Comparison of ENCODE assay signal across 12 mouse cellular contexts in the genomic region with DNA sequence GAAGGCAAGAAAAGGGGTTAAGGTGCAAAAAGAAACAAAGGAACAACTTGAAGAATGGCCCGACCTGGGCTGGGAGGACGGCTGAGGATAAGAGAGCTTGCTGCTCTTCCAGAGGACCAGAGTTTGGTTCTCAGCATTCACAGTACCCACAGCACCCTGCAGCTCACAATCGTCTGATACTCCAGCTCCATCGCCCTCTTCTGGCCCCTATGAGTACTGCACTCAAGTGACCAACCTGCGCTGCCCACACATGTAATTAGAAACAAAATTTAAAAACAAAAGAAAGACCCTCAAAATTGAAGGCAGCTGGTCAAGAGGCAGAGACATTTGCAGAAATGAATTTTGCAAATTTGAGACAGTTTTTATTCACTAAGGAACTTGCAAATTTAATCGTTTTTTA. TPM values are rescaled to one million over a fixed set of nuclear protein-coding genes. Genes with fewer than 3 reads are reported as not detected.
DNase-seq lines count a peak whose midpoint lies in the region; ATAC-seq and TF ChIP-seq lines count a peak whose summit lies in the region.
"Had no signal": no experiment of that assay in that cellular context is flagged by ENCODE, and none has a peak within 500 bp of the region (broad histone marks: within the 10 kb centered on the region; RNA-seq: fewer than 3 reads in every experiment).

No protein-coding gene starts in this region.

- H3K27ac ChIP-seq in kidney, postnatal 0 days, result no peak overlapping the region
- no peak overlapping the region for H3K27ac ChIP-seq in testis, adult 2 months (ENCODE audit: control insufficient read depth, insufficient read depth, low read depth, low read length)
- H3K27ac ChIP-seq in small intestine, adult 2 months (ENCODE audit: insufficient read depth, low read depth, low read length), result no peak overlapping the region
- H3K27ac ChIP-seq: heart, embryonic 10.5 days; hindbrain, embryonic 13.5 days had no signal

- in situ Hi-C loops in Patski (cut with MboI; ENCODE audit: low pct_unique_long_range_greater_than_20kb), result no loop called here

- H3K4me3 ChIP-seq in kidney, postnatal 0 days (replicated peaks; ENCODE audit: low read depth, low read length), result no peak overlapping the region
- no peak overlapping the region for H3K4me3 ChIP-seq in testis, adult 2 months (ENCODE audit: control insufficient read depth, low read depth, low read length)
- no peak overlapping the region for H3K4me3 ChIP-seq in small intestine, adult 2 months (ENCODE audit: low read depth, low read length)
- H3K4me3 ChIP-seq: heart, embryonic 10.5 days; hindbrain, embryonic 13.5 days had no signal

- H3K9ac ChIP-seq in kidney, postnatal 0 days (ENCODE audit: low read depth, low read length), result no peak overlapping the region
- H3K9ac ChIP-seq: hindbrain, embryonic 13.5 days had no signal

- H3K27me3 ChIP-seq in kidney, postnatal 0 days (ENCODE audit: insufficient read depth, low read length), result no peaks in the 10 kb centered on the region
- H3K27me3 ChIP-seq in testis, adult 2 months (ENCODE audit: control insufficient read depth, insufficient read depth, low read length), result no peaks in the 10 kb centered on the region
- H3K27me3 ChIP-seq in Patski, result peaks cover 8% of the 10 kb centered on the region
- no peaks in the 10 kb centered on the region for H3K27me3 ChIP-seq in small intestine, adult 2 months (ENCODE audit: control insufficient read depth, insufficient read depth, low read length)
- H3K27me3 ChIP-seq: hindbrain, embryonic 13.5 days had no signal

- H3K4me2 ChIP-seq in kidney, postnatal 0 days (ENCODE audit: low read length), result no peak overlapping the region
- H3K4me2 ChIP-seq: hindbrain, embryonic 13.5 days had no signal

- no peak for ATAC-seq in kidney, postnatal 0 days (replicated peaks; ENCODE audit: low FRiP score, low read depth)
- no peak for ATAC-seq in Patski
- ATAC-seq: midbrain, embryonic 16.5 days had no signal

- POLR2A ChIA-PET in Patski (lab: Charles Lee), result no interaction called here

- H3K4me1 ChIP-seq in kidney, postnatal 0 days (replicated peaks; ENCODE audit: insufficient read depth, low read length), result peaks cover 3% of the 10 kb centered on the region; the same call in 1 of the 2 replicates
- no peaks in the 10 kb centered on the region for H3K4me1 ChIP-seq in testis, adult 2 months (ENCODE audit: control insufficient read depth, insufficient read depth, low read length)
- no peaks in the 10 kb centered on the region for H3K4me1 ChIP-seq in small intestine, adult 2 months (ENCODE audit: control insufficient read depth, insufficient read depth, insufficient read length, low read length)
- H3K4me1 ChIP-seq: hindbrain, embryonic 13.5 days had no signal

- CTCF ChIA-PET in Patski (lab: Charles Lee), result interaction anchor here (1.0 to 1.2 kb wide), 2 partner anchors 9 to 351 kb away, joined by 3 to 4 read pairs; no protein-coding TSS in a partner anchor

- no peaks in the 10 kb centered on the region for H3K9me3 ChIP-seq in kidney, postnatal 0 days (replicated peaks; ENCODE audit: low read length)
- H3K9me3 ChIP-seq: heart, embryonic 10.5 days; hindbrain, embryonic 13.5 days had no signal

- no peaks in the 10 kb centered on the region for H3K36me3 ChIP-seq in kidney, postnatal 0 days (ENCODE audit: insufficient read depth, low read length)
- no peaks in the 10 kb centered on the region for H3K36me3 ChIP-seq in testis, adult 2 months (ENCODE audit: control insufficient read depth, insufficient read depth, low read length)
- no peaks in the 10 kb centered on the region for H3K36me3 ChIP-seq in small intestine, adult 2 months (ENCODE audit: control insufficient read depth, insufficient read depth, low read length)
- H3K36me3 ChIP-seq: heart, embryonic 10.5 days; hindbrain, embryonic 13.5 days had no signal

- TF ChIP-seq POLR2A in testis, adult 2 months (IDR thresholded peaks at IDR 0.05; ENCODE audit: control insufficient read depth, low read depth, low read length), result no peak
- no peak for TF ChIP-seq POLR2A in small intestine, adult 2 months (IDR thresholded peaks at IDR 0.05; ENCODE audit: low read depth, low read length)

- TF ChIP-seq CTCF in kidney, postnatal 0 days (IDR thresholded peaks at IDR 0.05; ENCODE audit: low read depth), result peak; percentile 48
- peak; percentile 58; the same call in 1 of the 2 replicates for TF ChIP-seq CTCF in testis, adult 2 months (IDR thresholded peaks at IDR 0.05; ENCODE audit: control insufficient read depth, insufficient read depth, insufficient replicate concordance, low read depth, low read length)
- TF ChIP-seq CTCF in Patski (IDR thresholded peaks at IDR 0.05), result peak; percentile 40
- TF ChIP-seq CTCF in small intestine, adult 2 months (IDR thresholded peaks at IDR 0.05; ENCODE audit: extremely low read depth, insufficient read length, insufficient replicate concordance, low read depth, low read length), result peak; percentile 39; the same call in 1 of the 2 replicates

- DNase-seq in kidney, postnatal 0 days (ENCODE audit: low spot score), result no peak
- no peak for DNase-seq in kidney, adult 9 months
- DNase-seq in testis, postnatal 14 days (ENCODE audit: low spot score), result no peak
- no peak for DNase-seq in Patski (ENCODE audit: low read depth, low spot score)
- DNase-seq in adrenal gland, postnatal 10 days, result no peak
- no peak for DNase-seq in layer of hippocampus, adult 11-12 months (ENCODE audit: low spot score)
- DNase-seq: cerebellum, adult 9-11 months had no signal

- WGBS in kidney, postnatal 0 days, result 73% methylated on average over 6 of the region's 6 CpGs
- WGBS in small intestine, adult 2 months, result 72% methylated on average over 6 of the region's 6 CpGs

RNA-seq across cellular contexts. Expression of a gene that starts 27.8 kb away (rescaled TPM):
- polyA plus RNA-seq in kidney, postnatal 0 days (2015; fragmentation: Nextera tagmentation; extraction: Ambion mirVana), result 12.8 and 16.0 TPM in 2 replicates
- polyA plus RNA-seq in testis, adult 2 months (2012; rRNA removed), result not detected in 2 replicates
- not detected for polyA plus RNA-seq in Patski (2021)
- polyA plus RNA-seq in small intestine, adult 2 months (2012; rRNA removed), result 4.3 and 5.2 TPM in 2 replicates
- total RNA-seq in adrenal gland, postnatal 10 days (2021), result 10 to 100 TPM in 1 of 2 experiments, 1 to 10 TPM in 1; 8.2 to 20.4 TPM
